19 mouse cellular contexts compared by ENCODE assay signal in genomic region chr14:83302599-83302998, GRCm38 (mm10).
"Had no signal": no experiment of that assay in that cellular context is flagged by ENCODE, and none has a peak within 500 bp of the region (broad histone marks: within the 10 kb centered on the region; RNA-seq: fewer than 3 reads in every experiment).

No protein-coding gene starts in this region.

- H3K9me3 ChIP-seq: intestine, embryonic 15.5 days; limb, embryonic 10.5 days; limb, embryonic 13.5 days; neural tube, embryonic 12.5 days; neural tube, embryonic 15.5 days had no signal

- H3K36me3 ChIP-seq: intestine, embryonic 15.5 days; limb, embryonic 10.5 days; limb, embryonic 13.5 days; neural tube, embryonic 12.5 days; neural tube, embryonic 15.5 days had no signal

- ATAC-seq: intestine, embryonic 15.5 days; liver, postnatal 0 days; lung, postnatal 0 days had no signal

- H3K27me3 ChIP-seq: intestine, embryonic 15.5 days; limb, embryonic 13.5 days; neural tube, embryonic 12.5 days; neural tube, embryonic 15.5 days had no signal

- H3K4me3 ChIP-seq: intestine, embryonic 15.5 days; layer of hippocampus, adult 2 months; limb, embryonic 10.5 days; limb, embryonic 13.5 days; neural tube, embryonic 12.5 days; neural tube, embryonic 15.5 days had no signal

- H3K9ac ChIP-seq: intestine, embryonic 15.5 days; limb, embryonic 13.5 days; liver, embryonic 14.5 days; liver, postnatal 0 days; lung, embryonic 14.5 days; neural tube, embryonic 12.5 days; neural tube, embryonic 15.5 days had no signal

- DNase-seq: kidney, adult 11 months; kidney, adult 9 months; kidney, postnatal 25 days; layer of hippocampus, adult 9-11 months; liver; liver, postnatal 0 days; lung, embryonic 14.5 days; thymus, adult 18-20 months; thymus, postnatal 36 days had no signal

- H3K27ac ChIP-seq: intestine, embryonic 15.5 days; kidney, postnatal 0 days; layer of hippocampus, adult 2 months; limb, embryonic 10.5 days; limb, embryonic 13.5 days; liver, embryonic 14.5 days; macrophage; neural tube, embryonic 12.5 days; neural tube, embryonic 15.5 days had no signal

- H3K4me2 ChIP-seq: intestine, embryonic 15.5 days; limb, embryonic 13.5 days; lung, embryonic 14.5 days; neural tube, embryonic 12.5 days; neural tube, embryonic 15.5 days had no signal

- H3K4me1 ChIP-seq: intestine, embryonic 15.5 days; limb, embryonic 10.5 days; limb, embryonic 13.5 days; neural tube, embryonic 12.5 days; neural tube, embryonic 15.5 days had no signal
